Mouse (Mus musculus) myocyte (in vitro differentiated cells): ENCODE results near the gene Ky. TPM values are rescaled to one million over a fixed set of nuclear protein-coding genes. Genes with fewer than 3 reads are reported as not detected.

Experiments
- H3K27me3 ChIP-seq: one replicate; pipeline ENCODE4 v1.6.1; 2011; ENCODE audit not compliant: control insufficient read depth, insufficient read depth, insufficient read length
- H3K36me3 ChIP-seq: one replicate; pipeline ENCODE4 v1.6.1; 2011; ENCODE audit not compliant: control insufficient read depth, insufficient read depth
- H3K4me2 ChIP-seq: one replicate; pipeline ENCODE4 v1.6.1; 2011; ENCODE audit warnings: low read depth, control low read depth
- H3K4me3 ChIP-seq: one replicate; pipeline ENCODE4 v1.5.1; 2011; ENCODE audit warnings: mild to moderate bottlenecking, control low read depth, moderate library complexity
- H3K79me2 ChIP-seq: one replicate; pipeline ENCODE4 v1.6.1; 2011; ENCODE audit not compliant: control insufficient read depth, insufficient read depth
- H3ac ChIP-seq: one replicate; pipeline ENCODE4 v1.6.1; 2011; ENCODE audit not compliant: control insufficient read depth, insufficient read length
- CEBPB ChIP-seq: IDR thresholded peaks from 2 replicates; pipeline ENCODE4 v1.6.1; 2011; ENCODE audit warnings: mild to moderate bottlenecking, moderate library complexity; ENCODE audit not compliant: poor library complexity, insufficient read depth, severe bottlenecking
- E2F4 ChIP-seq: IDR thresholded peaks from one replicate; pipeline ENCODE4 v1.6.1; 2011; ENCODE audit warnings: mild to moderate bottlenecking, control low read depth, moderate library complexity; ENCODE audit not compliant: insufficient read depth
- MAX ChIP-seq: IDR thresholded peaks from one replicate; pipeline ENCODE4 v1.6.1; 2011; ENCODE audit warnings: low read depth, mild to moderate bottlenecking, control low read depth
- MYOD1 ChIP-seq, 3 experiments: IDR thresholded peaks; one replicate each; pipeline ENCODE4 v1.6.1; 2011; ENCODE audit warnings: control low read depth in 2 of 3, low read depth in 2 of 3, mild to moderate bottlenecking in 2 of 3, moderate library complexity in 1 of 3; ENCODE audit not compliant: insufficient read length in 2 of 3, control insufficient read depth in 1 of 3
- MYOG ChIP-seq, 3 experiments: IDR thresholded peaks; one replicate each; pipeline ENCODE4 v1.6.1; 2011; ENCODE audit warnings: control low read depth in 2 of 3, low read depth in 2 of 3, mild to moderate bottlenecking in 2 of 3; ENCODE audit not compliant: insufficient read length in 2 of 3, control insufficient read depth in 1 of 3, insufficient read depth in 1 of 3
- POLR2A ChIP-seq: IDR thresholded peaks from one replicate; pipeline ENCODE4 v1.6.1; 2011; ENCODE audit warnings: low read depth, mild to moderate bottlenecking, control low read depth, moderate library complexity; ENCODE audit not compliant: insufficient read length
- POLR2AphosphoS2 ChIP-seq: IDR thresholded peaks from one replicate; pipeline ENCODE4 v1.6.1; 2011; ENCODE audit warnings: low read depth, control low read depth; ENCODE audit not compliant: insufficient read length
- REST ChIP-seq: IDR thresholded peaks from one replicate; pipeline ENCODE4 v1.6.1; 2011; ENCODE audit warnings: mild to moderate bottlenecking, control low read depth, moderate library complexity; ENCODE audit not compliant: insufficient read depth, insufficient read length
- SRF ChIP-seq: IDR thresholded peaks from one replicate; pipeline ENCODE4 v1.6.1; 2011; ENCODE audit warnings: low read depth; ENCODE audit not compliant: control insufficient read depth, insufficient read length
- TCF12 ChIP-seq: IDR thresholded peaks from one replicate; pipeline ENCODE4 v1.6.1; 2011; ENCODE audit warnings: mild to moderate bottlenecking, control low read depth; ENCODE audit not compliant: poor library complexity, insufficient read depth, severe bottlenecking
- TCF3 ChIP-seq: IDR thresholded peaks from one replicate; pipeline ENCODE4 v1.6.1; 2011; ENCODE audit warnings: low read depth, control low read depth; ENCODE audit not compliant: insufficient read length
- USF1 ChIP-seq: IDR thresholded peaks from one replicate; pipeline ENCODE4 v1.6.1; 2011; ENCODE audit warnings: low read depth, mild to moderate bottlenecking, control low read depth, moderate library complexity
- polyA plus RNA-seq: library from polyadenylated mRNA; unstranded; fragments of >200 nt; fragmentation: generic; extraction: Trizol; gene quantifications from one replicate; pipeline ENCODE4 v1.2.1, GENCODE M21; 2012; ENCODE audit warnings: missing spikeins

The Ky gene
- polyA plus RNA-seq, 1 experiment, result 0.40 TPM

- Histone ChIP-seq H3K4me2 (peak overlapping the region; percentile 43), H3K27me3 (peaks cover 19% of the 10 kb centered on the region), H3ac (no peak overlapping the region), H3K36me3 (no peaks in the 10 kb centered on the region), H3K79me2 (no peaks in the 10 kb centered on the region), H3K4me3 (no peak overlapping the region)
- TF ChIP-seq SRF, result no peak
- TF ChIP-seq REST, result no peak
- no peak for TF ChIP-seq MYOG (IDR thresholded peaks at IDR 0.05; ENCODE audit: control insufficient read depth in 1 of 3, insufficient read depth in 1 of 3, insufficient read length in 2 of 3, low read depth in 2 of 3)
- no peak for TF ChIP-seq USF1
- no peak for TF ChIP-seq MAX
- TF ChIP-seq TCF12, result no peak
- TF ChIP-seq POLR2A, result no peak
- TF ChIP-seq MYOD1 (IDR thresholded peaks at IDR 0.05; ENCODE audit: control insufficient read depth in 1 of 3, insufficient read length in 2 of 3, low read depth in 2 of 3), result no peak
- no peak for TF ChIP-seq TCF3
- no peak for TF ChIP-seq POLR2AphosphoS2
- no peak for TF ChIP-seq CEBPB
- no peak for TF ChIP-seq E2F4
Observed at GRCm38 (mm10) chr9:102545406-102546255, 40.1 kb downstream of the Ky start.

GRCm38 (mm10) chr9:102546256-102547027, 40.9 kb downstream of the Ky start:
- Histone ChIP-seq H3K79me2 (no peaks in the 10 kb centered on the region), H3K4me3 (no peak overlapping the region), H3K36me3 (no peaks in the 10 kb centered on the region), H3K4me2 (no peak overlapping the region), H3K27me3 (peaks cover 19% of the 10 kb centered on the region), H3ac (no peak overlapping the region)
- TF ChIP-seq POLR2AphosphoS2 (no peak), TCF12 (no peak), MYOD1 (IDR thresholded peaks at IDR 0.05; ENCODE audit: control insufficient read depth in 1 of 3, insufficient read length in 2 of 3, low read depth in 2 of 3) (no peak), MAX (no peak), CEBPB (no peak), POLR2A (no peak), TCF3 (no peak), MYOG (IDR thresholded peaks at IDR 0.05; ENCODE audit: control insufficient read depth in 1 of 3, insufficient read depth in 1 of 3, insufficient read length in 2 of 3, low read depth in 2 of 3) (no peak), SRF (no peak), REST (no peak), E2F4 (no peak), USF1 (no peak)

GRCm38 (mm10) chr9:102547028-102547354, 41.4 kb downstream of the Ky start:
- Histone ChIP-seq H3K4me3 (no peak overlapping the region), H3K27me3 (peaks cover 19% of the 10 kb centered on the region), H3K36me3 (no peaks in the 10 kb centered on the region), H3K79me2 (no peaks in the 10 kb centered on the region), H3K4me2 (no peak overlapping the region), H3ac (no peak overlapping the region)
- TF ChIP-seq USF1 (no peak), MAX (no peak), MYOD1 (IDR thresholded peaks at IDR 0.05; ENCODE audit: control insufficient read depth in 1 of 3, insufficient read length in 2 of 3, low read depth in 2 of 3) (no peak), CEBPB (no peak), SRF (no peak), REST (no peak), TCF3 (no peak), E2F4 (no peak), POLR2AphosphoS2 (no peak), MYOG (IDR thresholded peaks at IDR 0.05; ENCODE audit: control insufficient read depth in 1 of 3, insufficient read depth in 1 of 3, insufficient read length in 2 of 3, low read depth in 2 of 3) (no peak), TCF12 (no peak), POLR2A (no peak)

GRCm38 (mm10) chr9:102549211-102549610, 43.7 kb downstream of the Ky start:
- H3K79me2 ChIP-seq, result no peaks in the 10 kb centered on the region
- no peak overlapping the region for H3K4me3 ChIP-seq
- H3K36me3 ChIP-seq, result no peaks in the 10 kb centered on the region
- TF ChIP-seq USF1 (no peak), POLR2AphosphoS2 (no peak), E2F4 (no peak)
- no peak overlapping the region for H3ac ChIP-seq
- peaks cover 19% of the 10 kb centered on the region for H3K27me3 ChIP-seq
- peak overlapping the region; percentile 24 for H3K4me2 ChIP-seq
